Comparison of ENCODE assay signal across 8 mouse cellular contexts in genomic region chr1:131708338-131708737, GRCm38 (mm10). TPM values are rescaled to one million over a fixed set of nuclear protein-coding genes. Genes with fewer than 3 reads are reported as not detected.
DNase-seq lines count a peak whose midpoint lies in the region; TF ChIP-seq lines count a peak whose summit lies in the region.

No protein-coding gene starts in this region.

- no peak overlapping the region for H3K9ac ChIP-seq in heart, adult 2 months (ENCODE audit: low read depth, low read length)

- no peak overlapping the region for H3K4me3 ChIP-seq in heart, adult 2 months
- no peak overlapping the region for H3K4me3 ChIP-seq in heart, embryonic 10.5 days
- H3K4me3 ChIP-seq in cortical plate, adult 2 months (ENCODE audit: insufficient read depth, low read length) = no peak overlapping the region

- no peak overlapping the region for H3K27ac ChIP-seq in heart, adult 2 months
- no peak overlapping the region for H3K27ac ChIP-seq in heart, embryonic 10.5 days
- H3K27ac ChIP-seq in cortical plate, adult 2 months (ENCODE audit: insufficient read depth, low read length) = no peak overlapping the region

- no peak for TF ChIP-seq POLR2A in heart, adult 2 months (IDR thresholded peaks at IDR 0.05; ENCODE audit: insufficient read depth, low read depth, low read length)
- TF ChIP-seq POLR2A in cortical plate, adult 2 months (IDR thresholded peaks at IDR 0.05; ENCODE audit: extremely low read depth, insufficient read depth, low read length) = no peak

- DNase-seq in heart, adult 2 months = peak; percentile 48 to 72
- no peak for DNase-seq in heart, embryonic 10.5 days (ENCODE audit: low spot score)
- peak; percentile 70 for DNase-seq in 416B (ENCODE audit: low read depth)
- DNase-seq in ZHBTc4 (ENCODE audit: low read depth, low spot score) = peak; percentile 52
- DNase-seq in kidney, postnatal 4 days = peak; percentile 79 to 82
- peak; percentile 77 for DNase-seq in retina, embryonic 14.5 days (ENCODE audit: low spot score)
- DNase-seq in MN1 (ENCODE audit: low spot score) = no peak

- H3K4me1 ChIP-seq in heart, adult 2 months (ENCODE audit: control insufficient read depth, insufficient read depth, low read length) = peaks cover 1% of the 10 kb centered on the region; the same call in 1 of the 2 replicates
- peaks cover 11% of the 10 kb centered on the region; the same call in 1 of the 2 replicates for H3K4me1 ChIP-seq in heart, embryonic 10.5 days
- H3K4me1 ChIP-seq in cortical plate, adult 2 months (ENCODE audit: control insufficient read depth, insufficient read depth, low read length) = no peaks in the 10 kb centered on the region

- no peaks in the 10 kb centered on the region for H3K36me3 ChIP-seq in heart, adult 2 months (ENCODE audit: control insufficient read depth, insufficient read depth, low read length)
- H3K36me3 ChIP-seq in heart, embryonic 10.5 days = no peaks in the 10 kb centered on the region

- peak; percentile 86 for TF ChIP-seq CTCF in heart, adult 2 months (IDR thresholded peaks at IDR 0.05)
- peak; percentile 66 for TF ChIP-seq CTCF in cortical plate, adult 2 months (IDR thresholded peaks at IDR 0.05; ENCODE audit: extremely low read depth, insufficient read depth, low read length)

- H3K9me3 ChIP-seq in heart, embryonic 10.5 days = no peaks in the 10 kb centered on the region

- no peak for TF ChIP-seq EP300 in heart, adult 2 months (IDR thresholded peaks at IDR 0.05; ENCODE audit: insufficient read depth, low read depth, low read length)

- 18% methylated on average over 4 of the region's 4 CpGs for WGBS in heart, adult 2 months
- WGBS in heart, embryonic 10.5 days = 26% methylated on average over 4 of the region's 4 CpGs

- no peaks in the 10 kb centered on the region for H3K27me3 ChIP-seq in heart, adult 2 months (ENCODE audit: control insufficient read depth, insufficient read depth, low read length)
- H3K27me3 ChIP-seq in heart, embryonic 10.5 days (ENCODE audit: insufficient read depth, poor library complexity, severe bottlenecking) = no peaks in the 10 kb centered on the region

- H3K79me2 ChIP-seq in heart, adult 2 months (replicated peaks; ENCODE audit: control insufficient read depth, insufficient read depth, low read length) = no peaks in the 10 kb centered on the region

- intact Hi-C loops in heart, adult 2 months (cut with DNase I) = loop anchor here (1.0 kb wide), 1 partner anchor 57 kb away; no protein-coding TSS in a partner anchor

RNA-seq across cellular contexts. Expression of gene Rab7b, which starts 19.8 kb away (rescaled TPM):
- 1 to 10 TPM; 3.0 to 3.5 TPM for total RNA-seq in heart, adult 2 months (2021)
- 3.7 and 3.9 TPM in 2 replicates for polyA plus RNA-seq in heart, adult 2 months (2012; rRNA removed)
- polyA plus RNA-seq in heart, embryonic 10.5 days (2016; fragmentation: Nextera tagmentation; extraction: Ambion mirVana) = 0.58 and 0.79 TPM in 2 replicates
- polyA plus RNA-seq in cortical plate, adult 2 months (2012; rRNA removed) = 4.3 and 5.1 TPM in 2 replicates

RNA-seq across cellular contexts. Expression of gene Slc26a9, which starts 35.5 kb away (rescaled TPM):
- total RNA-seq in heart, adult 2 months (2021) = not detected
- polyA plus RNA-seq in heart, adult 2 months (2012; rRNA removed) = 0.03 and 0.08 TPM in 2 replicates
- 0.05 and 0.06 TPM in 2 replicates for polyA plus RNA-seq in heart, embryonic 10.5 days (2016; fragmentation: Nextera tagmentation; extraction: Ambion mirVana)
- 0.02 TPM in 1 of 2 replicates, not detected in the other for polyA plus RNA-seq in cortical plate, adult 2 months (2012; rRNA removed)

Comparison
In these comparisons a context has a peak if more than half of its experiments do, and no peak if none do; other contexts are left out.
1. DNase-seq: peak in heart, adult 2 months (2 of 2), 416B (single experiment), ZHBTc4 (single experiment), kidney, postnatal 4 days (2 of 2) and retina, embryonic 14.5 days (single experiment); none in heart, embryonic 10.5 days (single experiment) and MN1 (single experiment).